Mouse (Mus musculus) adrenal gland (tissue): Measurements from ENCODE around the gene Prps1l3.

Source experiments
- intact Hi-C: fragments of 180-260 bp; cut with DNase I; formaldehyde crosslinking; loops from one replicate; pipeline ENCODE4 v1.15.1; 2025

Prps1l3 gene

GRCm38 (mm10) chr12:57233386-57233785 lies 3.2 kb downstream of the Prps1l3 start:
- intact Hi-C loops, result no loop called here

GRCm38 (mm10) chr12:57243671-57244495 lies 13.7 kb downstream of the Prps1l3 start:
- intact Hi-C loops, result no loop called here

- intact Hi-C loops, result no loop called here
These were observed 28.4 kb downstream of the Prps1l3 start for GRCm38 (mm10) chr12:57258572-57258971.

GRCm38 (mm10) chr12:57275456-57275855 lies 45.2 kb downstream of the Prps1l3 start:
- intact Hi-C loops, result no loop called here

- intact Hi-C loops, result loop anchor here (2.0 to 5.0 kb wide), 2 partner anchors 261 to 506 kb away; no protein-coding TSS in a partner anchor
These were observed 51.2 kb downstream of the Prps1l3 start for GRCm38 (mm10) chr12:57281155-57282114.

GRCm38 (mm10) chr12:57285303-57286059 lies 55.3 kb downstream of the Prps1l3 start:
- intact Hi-C loops, result no loop called here
